Mouse (Mus musculus): ENCODE data around the gene Pml. TPM values are rescaled to one million over a fixed set of nuclear protein-coding genes. Genes with fewer than 3 reads are reported as not detected.
"Not testable (repeated sequence)": the region's sequence is repeated elsewhere in the genome, so short reads cannot be mapped to it uniquely, and the experiment has no call there.

Pml gene
- total RNA-seq, 2 experiments from 2014 or later, result 13.2 to 41.2 TPM

DNA sequence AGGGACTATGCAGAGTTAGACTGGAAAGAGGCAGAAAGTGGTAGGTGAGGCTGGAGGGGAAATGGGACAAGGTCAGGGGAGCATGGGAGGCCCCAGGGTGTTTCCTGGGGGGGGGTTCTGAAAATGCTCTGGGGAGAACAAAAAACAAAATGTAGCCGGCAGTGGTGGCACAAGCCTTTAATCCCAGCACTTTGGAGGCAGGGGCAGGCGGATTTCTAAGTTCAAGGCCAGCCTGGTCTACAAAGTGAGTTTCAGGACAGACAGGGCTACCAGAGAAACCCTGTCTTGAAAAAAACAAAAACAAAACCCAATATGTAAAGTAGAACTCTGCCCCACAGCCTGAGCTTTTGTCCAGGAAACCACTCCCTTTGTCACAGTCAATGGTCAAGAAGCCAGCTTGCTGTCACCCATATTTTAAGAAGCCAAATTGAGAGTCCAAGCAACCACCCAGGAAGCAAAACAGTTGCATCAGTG, 22.5 kb upstream of the Pml start:
- no peak for ATAC-seq (replicated peaks; ENCODE audit: poor library complexity)

- ATAC-seq (replicated peaks; ENCODE audit: poor library complexity), result not testable (repeated sequence)
These were observed 22.0 kb upstream of the Pml start for GRCm38 (mm10) chr9:58271551-58271950.

DNA sequence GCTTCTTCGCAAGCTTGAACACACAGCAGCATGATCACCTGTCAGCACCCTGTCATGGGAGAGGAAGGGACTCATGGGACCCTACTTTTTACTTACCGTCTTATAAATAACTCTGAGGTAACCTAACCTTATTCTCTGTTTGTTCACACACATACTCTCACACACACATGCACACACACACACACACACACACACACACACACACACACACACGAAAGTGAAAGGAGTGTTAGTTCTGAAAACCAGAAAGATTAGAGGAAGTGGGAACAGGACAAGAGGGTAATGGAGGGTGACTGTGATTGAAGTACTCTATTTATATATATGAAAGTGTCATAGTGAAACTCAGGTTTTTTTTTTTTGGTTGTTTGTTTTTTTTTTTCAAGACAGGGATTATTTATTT, 21.5 kb upstream of the Pml start:
- ATAC-seq (replicated peaks; ENCODE audit: poor library complexity), result no peak

DNA sequence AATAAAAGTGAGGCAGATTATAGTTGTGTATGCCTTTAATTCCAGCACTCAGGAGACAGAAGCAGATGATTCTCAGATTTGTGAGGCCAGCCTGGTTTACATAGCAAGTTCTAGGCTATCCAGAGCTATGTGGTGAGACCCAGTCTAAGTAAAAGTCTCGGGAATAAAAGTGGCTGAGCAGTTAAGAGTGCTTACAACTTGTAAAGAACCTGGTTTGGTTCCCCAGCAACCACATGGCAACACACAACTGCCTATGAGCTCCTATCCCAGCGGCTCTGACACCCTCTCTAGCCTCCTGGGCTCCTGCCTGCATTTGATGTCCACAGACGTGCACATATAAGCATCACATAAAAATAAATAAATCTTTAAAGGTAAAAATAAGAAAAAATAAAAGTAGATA, 20.5 kb upstream of the Pml start:
- ATAC-seq (replicated peaks; ENCODE audit: poor library complexity), result no peak

GRCm38 (mm10) chr9:58268384-58269313, 19.1 kb upstream of the Pml start:
- ATAC-seq (replicated peaks; ENCODE audit: poor library complexity), result peak; percentile 74

GRCm38 (mm10) chr9:58267046-58267445, 17.5 kb upstream of the Pml start:
- no peak for ATAC-seq (replicated peaks; ENCODE audit: poor library complexity)

DNA sequence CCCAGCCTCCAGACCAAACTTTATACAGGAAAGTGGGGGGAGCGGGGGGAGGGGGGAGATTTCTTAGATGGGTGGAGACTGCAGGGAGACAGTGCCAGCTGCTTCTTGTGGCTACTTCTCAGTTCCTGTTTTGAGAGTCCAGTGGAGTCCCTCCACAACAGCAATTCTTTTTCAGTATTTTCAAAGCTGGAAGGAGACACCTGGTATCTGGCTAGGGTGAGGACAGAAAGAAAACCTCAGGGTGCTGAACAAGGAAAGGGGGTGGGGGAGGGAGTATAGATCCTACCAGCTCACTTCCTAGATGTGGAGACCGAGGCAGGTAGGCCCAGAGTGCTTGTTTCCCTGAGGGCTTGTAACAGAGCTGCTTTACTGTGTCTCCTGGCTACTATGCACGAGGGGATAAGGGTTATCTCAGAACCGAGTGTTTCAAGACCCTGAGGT, 17.0 kb upstream of the Pml start:
- peak; percentile 64 for ATAC-seq (replicated peaks; ENCODE audit: poor library complexity)

DNA sequence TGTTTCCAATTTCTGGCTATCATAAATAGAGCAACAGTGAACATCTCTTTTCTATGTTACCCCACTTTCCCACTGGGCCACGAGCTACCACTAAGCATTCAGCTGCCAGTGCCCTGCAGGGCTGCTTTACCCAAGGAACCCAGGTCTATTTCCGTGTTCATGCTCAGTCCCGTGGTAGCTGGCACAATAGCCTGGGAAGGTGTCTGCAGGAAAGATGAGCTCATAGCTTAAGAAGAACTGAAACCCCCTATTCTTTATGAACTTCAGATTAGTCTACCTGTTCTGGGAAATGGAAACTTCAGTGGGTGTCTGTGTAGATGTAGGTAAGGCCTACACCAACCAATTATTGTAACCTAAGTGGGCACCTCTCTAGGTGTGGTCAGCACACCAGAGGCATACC, 15.8 kb upstream of the Pml start:
- ATAC-seq (replicated peaks; ENCODE audit: poor library complexity), result peak; percentile 27

DNA sequence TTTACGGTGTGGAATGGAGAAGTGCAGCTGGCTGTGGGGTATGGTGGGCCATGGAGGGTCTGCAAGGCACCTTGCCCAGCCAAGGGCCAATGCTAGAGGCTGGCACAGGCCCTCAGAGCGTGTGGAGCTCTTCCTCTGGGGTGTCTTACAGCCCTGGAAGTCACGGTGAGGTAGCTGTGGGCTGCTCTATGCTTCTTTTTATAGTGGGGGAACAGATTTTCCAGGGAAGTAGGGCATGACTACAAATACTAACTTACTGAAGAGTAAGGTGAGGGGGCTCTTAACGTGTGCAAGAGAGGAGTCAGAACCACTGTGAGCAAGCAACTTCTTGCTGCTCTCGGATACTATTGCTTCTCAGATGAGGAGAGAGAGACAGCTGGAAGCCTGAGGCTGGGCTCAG, 12.9 kb upstream of the Pml start:
- ATAC-seq (replicated peaks; ENCODE audit: poor library complexity), result no peak

- ATAC-seq (replicated peaks; ENCODE audit: poor library complexity), result peak; percentile 50
These were observed 6.4 kb upstream of the Pml start for GRCm38 (mm10) chr9:58255704-58256685.

GRCm38 (mm10) chr9:58255105-58255504, 5.5 kb upstream of the Pml start:
- no peak for ATAC-seq (replicated peaks; ENCODE audit: poor library complexity)

DNA sequence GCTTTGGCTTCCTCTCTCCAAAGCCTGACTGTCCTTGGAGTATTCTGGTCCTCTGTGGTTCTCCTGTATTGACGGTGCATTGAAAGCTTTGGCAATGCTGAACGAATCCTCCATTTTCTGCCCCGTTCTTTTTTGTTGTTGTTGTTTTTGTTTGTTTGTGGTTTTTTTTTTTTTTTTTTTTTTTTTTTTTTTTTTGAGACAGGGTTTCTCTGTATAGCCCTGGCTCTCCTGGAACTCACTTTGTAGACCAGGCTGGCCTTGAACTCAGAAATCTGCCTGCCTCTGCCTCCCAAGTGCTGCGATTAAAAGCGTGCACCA, 4.2 kb upstream of the Pml start:
- not testable (repeated sequence) for ATAC-seq (replicated peaks; ENCODE audit: poor library complexity)

GRCm38 (mm10) chr9:58253033-58253804, 3.6 kb upstream of the Pml start, which contains the start of gene Stoml1:
TSS of gene Stoml1 (plus strand) at chr9:58253164.
- peak; percentile 93 for ATAC-seq (replicated peaks; ENCODE audit: poor library complexity)

DNA sequence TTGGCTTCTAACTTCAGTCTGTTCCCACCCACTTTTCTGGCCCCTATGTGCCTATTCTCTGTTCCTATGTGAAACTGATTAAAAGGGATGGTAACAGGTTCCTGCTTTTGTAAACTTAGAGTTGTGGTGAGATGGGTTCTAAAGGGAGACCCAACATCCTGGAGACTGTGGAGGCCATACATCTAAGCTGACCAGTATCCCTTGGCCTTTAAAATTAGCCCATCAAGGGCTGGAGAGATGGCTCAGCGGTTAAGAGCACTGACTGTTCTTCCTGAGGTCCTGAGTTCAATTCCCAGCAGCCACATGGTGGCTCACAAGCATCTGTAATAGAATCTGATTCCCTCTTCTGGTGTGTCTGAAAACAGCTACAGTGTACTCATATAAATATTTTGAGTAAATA, 1.1 kb upstream of the Pml start:
- not testable (repeated sequence) for ATAC-seq (replicated peaks; ENCODE audit: poor library complexity)

DNA sequence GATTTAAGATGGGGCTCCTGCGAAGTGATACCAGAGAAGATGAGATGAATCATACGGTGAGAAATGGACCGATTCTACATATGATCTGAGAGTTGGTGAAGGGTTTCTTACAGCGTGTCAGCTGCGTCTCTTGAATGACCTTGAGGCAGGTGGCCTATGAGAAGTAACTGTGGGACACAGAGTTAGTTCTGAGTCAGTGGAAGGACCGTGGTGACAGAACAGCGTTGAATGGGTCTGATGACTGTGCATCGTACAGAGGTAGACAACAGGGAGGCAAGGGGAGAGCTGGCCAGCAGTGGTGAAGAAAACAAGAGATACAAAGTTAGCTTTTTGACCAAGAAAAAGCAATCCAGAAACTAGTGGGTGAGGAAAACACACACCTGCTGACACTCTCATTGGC, 736 bp upstream of the Pml start:
- no peak for ATAC-seq (replicated peaks; ENCODE audit: poor library complexity)

DNA sequence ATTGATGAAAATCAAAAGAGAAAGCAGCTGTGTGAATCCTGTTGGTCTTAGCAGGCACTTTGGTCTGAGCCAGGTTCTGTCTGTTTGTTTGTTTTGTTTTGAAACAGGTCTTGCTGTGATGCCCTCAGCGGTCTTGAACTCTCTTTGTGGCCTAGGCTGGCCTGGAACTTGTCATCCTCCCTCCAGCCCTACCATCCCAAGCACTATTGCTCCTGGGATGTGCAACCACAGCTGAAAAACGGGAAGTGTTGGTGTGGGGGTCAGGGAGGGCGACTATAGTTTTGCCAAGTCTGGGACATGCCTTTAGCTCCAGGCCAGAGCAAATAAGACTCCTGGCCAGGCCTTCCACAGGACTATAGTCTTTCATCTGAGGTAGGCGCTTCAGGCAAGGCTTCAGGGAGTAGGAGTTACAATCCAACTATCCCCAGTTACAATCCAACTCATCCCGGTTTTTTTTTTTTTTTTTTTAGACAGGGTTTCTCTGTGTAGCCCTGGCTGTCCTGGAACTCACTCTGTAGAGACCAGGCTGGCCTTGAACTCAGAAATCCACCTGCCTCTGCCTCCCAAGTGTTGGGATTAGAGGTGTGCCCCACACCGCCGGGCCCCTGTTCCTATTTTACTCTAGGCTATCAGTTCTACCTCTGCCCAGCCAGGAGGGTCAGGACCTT, 706 bp downstream of the Pml start:
- ATAC-seq (replicated peaks; ENCODE audit: poor library complexity), result no peak

DNA sequence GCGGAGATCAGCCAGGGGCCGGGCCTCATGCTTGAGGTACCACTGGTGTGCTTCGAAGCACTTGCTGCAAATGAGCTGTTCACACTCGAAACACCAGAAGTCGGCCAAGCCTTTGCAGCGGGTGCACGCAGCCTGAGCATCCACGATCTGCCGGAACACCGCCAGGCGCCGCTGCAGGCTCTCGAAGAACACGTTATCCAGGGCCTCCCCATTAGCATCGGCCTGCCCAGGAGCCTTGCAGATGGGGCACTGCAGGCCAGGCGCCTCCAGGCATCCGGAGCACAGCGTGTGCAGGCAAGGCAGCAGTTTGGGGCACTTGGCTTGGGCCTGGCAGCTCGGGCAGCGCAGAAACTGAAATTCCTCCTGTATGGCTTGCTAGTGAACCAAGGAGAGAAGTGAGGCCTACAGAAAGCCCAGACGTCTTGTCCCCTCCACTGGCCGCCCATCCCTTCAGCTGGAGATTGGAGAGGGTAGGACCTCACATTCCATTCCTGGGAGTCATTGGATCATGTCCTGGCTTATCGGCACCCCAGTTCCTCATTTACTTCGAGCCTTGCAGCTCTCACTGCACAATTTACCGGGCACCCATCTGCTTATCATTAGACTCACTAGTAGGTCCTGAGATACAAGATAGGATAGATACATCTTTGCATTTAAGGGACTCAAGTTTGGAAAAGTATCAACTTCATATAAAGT, 2.4 kb downstream of the Pml start:
- peak; percentile 80 for ATAC-seq (replicated peaks; ENCODE audit: poor library complexity)

- ATAC-seq (replicated peaks; ENCODE audit: poor library complexity), result peak; percentile 33
These were observed 3.4 kb downstream of the Pml start for GRCm38 (mm10) chr9:58246083-58246591.

DNA sequence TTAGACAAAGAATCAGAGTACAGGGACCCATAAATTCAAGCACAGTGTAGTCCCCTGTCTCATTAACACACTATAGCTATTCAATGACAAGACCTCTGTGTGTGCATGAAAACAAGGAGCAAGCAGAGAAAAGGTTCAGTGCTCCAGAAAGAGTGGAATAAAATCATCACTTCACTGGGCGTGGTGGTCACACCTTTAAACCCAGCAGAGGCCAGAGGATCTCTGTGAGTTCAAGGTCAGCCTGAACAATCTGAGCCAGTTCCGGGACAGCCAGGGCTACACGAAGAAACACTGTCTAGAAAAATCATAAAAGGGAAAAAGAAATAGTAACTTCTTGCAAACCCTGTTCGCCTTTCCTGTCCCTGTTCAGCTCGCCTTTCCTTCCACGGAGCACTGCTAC, 5.9 kb downstream of the Pml start:
- ATAC-seq (replicated peaks; ENCODE audit: poor library complexity), result no peak

Measured in megakaryocyte progenitor cell, adult 5-6 weeks (primary cell).